Mouse (Mus musculus) cerebellum, adult (tissue): ENCODE results near the gene Selplg.

Experiments
- ATAC-seq: cut with Nextera tagmentation; 2 replicates; pipeline ENCODE4 v1.9.2; 2017; ENCODE audit warnings: mild to moderate bottlenecking, moderate library complexity, mixed read lengths; ENCODE audit not compliant: insufficient number of reproducible peaks, low FRiP score, low TSS enrichment

Gene Selplg

DNA sequence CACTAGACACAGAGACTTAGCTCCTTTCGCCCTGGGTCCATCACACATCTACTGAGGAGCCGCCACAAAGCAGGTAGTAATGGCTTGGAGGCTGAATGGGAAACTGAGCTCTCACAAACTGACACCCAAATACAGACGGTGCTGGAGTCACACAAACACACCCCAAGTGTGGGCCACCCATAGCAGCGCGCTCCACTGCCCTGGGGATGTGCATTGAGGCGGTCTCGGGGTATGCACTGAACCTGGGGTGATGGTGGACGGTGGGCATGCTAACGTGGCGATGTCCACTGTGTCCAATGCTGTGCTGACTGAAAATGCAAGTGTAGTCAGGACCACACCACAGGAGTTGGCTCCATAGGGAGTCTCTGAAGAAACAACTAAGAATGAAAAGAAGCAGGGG is 22.7 kb upstream of the Selplg start:
- no peak for ATAC-seq

GRCm38 (mm10) chr5:113854494-113854893 is 22.1 kb upstream of the Selplg start:
- ATAC-seq = peak; percentile 48; the same call in 1 of the 2 replicates

DNA sequence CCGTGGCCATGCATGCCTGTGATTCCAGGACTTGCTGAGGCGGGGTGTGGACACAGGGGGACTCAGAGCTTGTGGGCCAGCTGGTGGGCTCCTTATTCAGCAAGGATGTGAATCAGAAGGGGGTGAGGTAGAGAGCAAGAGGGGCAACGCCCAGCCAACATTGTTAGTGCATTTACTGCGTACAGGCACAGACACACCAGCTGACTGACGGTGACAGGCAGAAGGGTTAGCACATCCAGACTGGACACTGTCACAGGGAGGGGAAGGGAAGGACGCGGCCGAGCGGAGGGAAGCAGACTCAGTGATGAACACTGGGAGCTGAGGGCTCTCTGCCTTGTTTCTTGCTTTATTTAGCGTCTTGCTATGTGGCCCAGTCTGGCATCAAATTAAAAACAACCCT is 21.1 kb upstream of the Selplg start:
- no peak for ATAC-seq

DNA sequence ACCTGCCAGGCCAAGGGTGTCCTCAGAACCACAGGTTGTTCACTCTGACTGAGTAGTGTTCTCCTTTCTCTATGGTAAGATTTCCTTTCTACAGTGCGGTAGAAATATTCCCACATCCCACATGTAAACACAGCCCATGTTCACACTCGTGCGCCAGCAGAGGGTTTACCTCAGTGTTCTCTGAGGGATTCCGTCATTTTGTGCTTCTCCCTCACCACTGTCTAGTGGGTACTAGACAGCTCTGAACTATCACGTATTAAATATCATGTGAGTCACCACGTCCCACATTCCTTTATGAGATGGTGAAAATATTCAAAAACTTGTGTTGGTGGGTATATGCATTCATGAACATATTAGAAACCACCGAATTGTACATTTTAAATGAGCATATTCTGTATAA is 20.0 kb upstream of the Selplg start:
- ATAC-seq = no peak

DNA sequence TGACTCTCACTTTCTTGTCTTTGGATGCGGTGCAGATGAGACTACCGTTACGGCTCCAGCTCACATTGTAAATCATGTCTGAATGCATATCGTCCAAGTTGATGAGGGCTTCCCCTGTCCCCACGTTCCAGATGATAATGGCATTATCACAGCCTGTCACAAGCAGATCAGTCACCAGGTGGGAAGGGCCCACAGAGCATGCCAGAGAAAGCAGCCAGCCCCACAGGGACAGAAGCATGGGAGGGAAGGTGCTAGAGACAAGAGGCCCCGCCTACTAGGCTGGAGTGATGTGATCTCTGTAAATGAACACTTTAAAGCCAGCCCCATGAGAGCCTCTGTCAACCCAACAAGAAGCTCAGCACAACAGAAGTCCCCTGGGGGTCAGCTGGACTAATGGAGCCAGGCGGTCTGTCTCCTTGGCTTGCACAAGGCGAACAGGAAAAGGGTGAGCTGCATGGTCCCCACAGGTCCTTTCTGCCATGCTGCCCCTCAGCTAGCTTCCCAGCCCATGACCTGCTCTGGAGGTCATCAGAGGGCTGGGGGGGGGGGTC is 18.3 kb upstream of the Selplg start:
- ATAC-seq = no peak

GRCm38 (mm10) chr5:113847636-113848035 is 15.2 kb upstream of the Selplg start:
- no peak for ATAC-seq

- no peak for ATAC-seq
Measured at GRCm38 (mm10) chr5:113846656-113847055, 14.2 kb upstream of the Selplg start.

DNA sequence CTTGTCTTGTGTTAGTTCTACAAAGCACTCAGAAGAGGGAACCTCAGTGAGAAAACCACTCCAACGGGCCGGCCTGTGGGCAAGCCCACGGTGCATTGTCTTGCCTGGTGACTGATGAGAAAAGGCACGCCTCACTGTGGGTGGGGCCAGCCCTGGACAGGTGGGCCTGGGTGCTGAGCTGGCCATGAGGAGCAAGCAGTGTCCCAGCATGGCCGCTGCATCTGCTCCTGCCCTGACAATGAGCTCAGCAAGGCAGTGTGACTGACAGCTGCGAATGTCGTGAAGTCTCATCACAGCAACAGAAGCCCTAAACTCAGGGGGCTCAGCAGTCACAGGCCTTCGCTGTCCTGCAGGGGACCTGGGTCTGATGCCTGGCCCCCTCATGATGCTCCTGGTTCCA is 13.2 kb upstream of the Selplg start:
- no peak for ATAC-seq

DNA sequence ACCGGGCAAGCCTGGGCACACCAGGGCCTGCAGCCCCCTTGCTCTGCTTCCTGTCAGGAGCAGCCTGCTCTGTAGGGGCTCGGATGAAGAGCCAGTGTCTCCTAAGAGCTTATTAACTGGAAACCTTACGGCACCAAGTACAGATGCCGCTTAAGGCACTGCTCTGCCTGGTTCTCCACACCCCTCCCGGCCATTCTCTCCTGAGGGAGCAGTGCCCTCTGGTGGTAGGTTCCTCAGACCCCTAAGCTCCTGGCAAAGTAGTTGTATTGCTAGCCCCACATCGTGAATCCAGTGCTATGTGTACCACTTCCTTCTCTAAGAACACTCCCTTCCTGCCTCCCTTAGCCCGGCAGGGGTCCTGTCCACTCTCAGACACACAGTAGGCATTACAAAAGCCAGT is 12.3 kb upstream of the Selplg start:
- no peak for ATAC-seq

DNA sequence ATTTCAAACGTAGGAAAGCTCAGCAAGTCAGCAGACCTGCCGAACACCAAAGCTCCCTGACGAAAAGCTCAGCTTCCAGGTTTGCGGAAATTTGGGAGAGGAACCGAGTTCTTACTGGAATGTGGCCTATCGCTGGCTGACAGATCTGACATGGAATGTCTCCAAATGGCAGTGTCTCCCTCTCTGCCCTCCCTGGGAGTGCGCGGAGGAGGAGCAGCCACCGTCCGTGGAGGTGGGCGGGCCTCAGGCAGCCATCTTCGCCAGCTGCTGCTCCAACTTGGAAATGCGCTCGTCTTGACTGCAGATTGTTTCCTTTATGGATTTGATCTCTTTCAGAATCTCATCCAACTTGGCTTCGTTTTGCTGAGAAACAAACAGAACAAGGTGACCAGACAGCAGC is 11.7 kb upstream of the Selplg start:
- no peak for ATAC-seq

DNA sequence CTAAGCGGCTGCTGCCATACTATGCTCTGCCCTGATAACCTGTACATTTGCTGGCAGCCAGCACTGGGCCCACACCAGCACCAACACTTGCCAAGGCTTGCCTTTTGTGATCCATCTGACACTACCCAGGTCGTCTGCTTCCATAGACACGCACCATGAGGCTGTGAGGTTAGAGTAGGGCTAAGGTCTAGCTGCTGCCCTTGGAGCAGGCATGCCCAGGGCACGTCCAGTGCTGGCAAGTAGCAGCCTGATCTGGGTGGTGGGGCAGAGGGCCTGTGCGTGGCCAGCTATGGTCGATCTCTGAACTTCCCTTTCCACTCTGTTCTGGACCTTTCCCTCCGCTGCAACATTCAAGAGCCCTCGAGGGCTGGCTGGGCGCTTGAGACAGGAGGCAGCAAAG is 10.5 kb upstream of the Selplg start:
- ATAC-seq = no peak

- ATAC-seq = no peak
Measured at GRCm38 (mm10) chr5:113842244-113842643, 9.8 kb upstream of the Selplg start.

GRCm38 (mm10) chr5:113841243-113842225 is 9.1 kb upstream of the Selplg start:
- ATAC-seq = no peak

DNA sequence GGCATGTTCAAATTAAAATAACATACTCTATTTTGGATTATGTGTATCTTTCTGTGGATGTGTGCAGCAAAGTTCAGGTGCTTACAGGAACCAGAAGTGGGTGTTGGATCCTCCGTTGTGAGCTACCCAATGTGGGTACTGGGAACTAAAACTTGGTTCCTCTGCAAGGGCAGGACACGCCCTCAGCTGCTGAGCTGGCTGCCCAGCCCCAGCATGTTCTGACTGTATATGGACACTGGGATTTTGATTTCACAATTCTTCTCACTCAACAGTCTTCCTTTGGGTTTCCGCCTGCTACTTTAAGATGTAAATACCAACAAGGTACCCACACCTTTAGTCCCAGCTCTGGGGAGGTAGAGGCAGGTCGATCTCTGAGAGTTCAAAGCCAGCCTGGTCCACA is 8.0 kb upstream of the Selplg start:
- no peak for ATAC-seq

DNA sequence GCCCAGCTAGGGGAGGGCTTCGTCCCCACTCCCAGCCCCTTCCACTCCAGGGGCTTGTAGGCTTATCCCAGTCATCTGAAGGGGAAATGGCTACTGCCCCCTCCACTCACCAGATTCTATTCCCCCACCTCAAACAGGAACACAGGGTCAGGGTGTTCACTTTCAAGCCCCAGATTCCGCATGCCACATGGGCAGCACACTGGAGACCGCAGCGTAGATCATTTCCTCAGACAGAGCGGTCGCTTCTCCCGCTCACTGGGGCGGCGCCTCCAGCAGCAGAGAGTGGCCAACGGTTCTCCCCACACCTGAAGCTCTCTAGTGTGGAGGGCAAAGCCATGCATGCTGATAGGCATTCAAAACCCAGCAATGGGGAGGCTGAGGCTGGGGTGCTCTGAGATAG is 4.5 kb upstream of the Selplg start:
- ATAC-seq = no peak

DNA sequence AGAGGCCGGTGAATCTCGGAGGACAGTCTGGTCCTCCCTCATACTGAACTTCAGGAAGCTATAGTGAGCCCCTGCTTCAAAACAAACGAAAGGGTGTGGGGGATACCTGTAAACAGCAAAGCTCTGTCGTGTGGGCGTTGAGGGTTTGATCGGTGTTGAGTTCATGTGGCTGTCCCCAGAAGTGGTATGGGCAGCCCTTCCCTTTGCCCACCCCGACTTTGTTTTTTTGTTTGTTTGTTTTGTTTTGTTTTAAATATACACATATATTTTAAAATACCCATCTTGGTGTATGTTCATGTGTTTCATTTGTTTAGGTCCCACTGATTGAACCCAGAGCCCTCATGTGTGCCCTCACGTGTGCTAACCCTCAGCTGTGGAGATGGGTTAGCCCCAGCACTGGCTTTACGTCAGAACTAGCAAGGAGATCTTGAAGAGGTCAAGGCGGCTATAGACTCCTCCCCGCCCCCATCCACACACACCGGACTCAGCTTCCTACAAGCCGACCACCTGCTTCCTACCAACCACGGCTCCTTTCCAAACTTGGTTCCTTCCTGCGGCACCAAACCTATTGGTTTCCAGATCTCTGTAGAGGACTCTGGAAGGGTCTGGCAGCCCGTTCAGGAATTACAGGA is 988 bp upstream of the Selplg start:
- ATAC-seq = no peak

DNA sequence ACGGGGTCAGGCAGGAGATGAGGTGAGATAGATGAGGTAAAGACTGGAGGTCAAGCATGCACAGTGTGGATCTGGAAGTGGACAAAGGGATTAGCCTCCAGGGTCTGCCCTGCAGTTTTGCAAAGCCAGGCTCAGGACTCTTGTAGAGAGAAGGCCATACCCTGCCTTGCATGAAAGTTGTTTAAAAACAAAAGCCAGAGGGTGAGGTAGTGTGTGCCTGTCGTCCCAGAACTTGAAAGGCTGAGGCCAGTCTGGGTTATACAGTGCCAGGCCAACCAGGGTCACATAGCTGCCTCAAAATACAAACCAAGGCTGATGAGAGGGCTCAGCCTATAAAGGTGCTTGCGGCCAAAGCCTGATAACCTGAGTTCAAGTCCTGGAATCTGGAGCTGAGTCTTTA is 703 bp downstream of the Selplg start:
- ATAC-seq = no peak

GRCm38 (mm10) chr5:113830796-113831195 is 1.6 kb downstream of the Selplg start:
- ATAC-seq = no peak

DNA sequence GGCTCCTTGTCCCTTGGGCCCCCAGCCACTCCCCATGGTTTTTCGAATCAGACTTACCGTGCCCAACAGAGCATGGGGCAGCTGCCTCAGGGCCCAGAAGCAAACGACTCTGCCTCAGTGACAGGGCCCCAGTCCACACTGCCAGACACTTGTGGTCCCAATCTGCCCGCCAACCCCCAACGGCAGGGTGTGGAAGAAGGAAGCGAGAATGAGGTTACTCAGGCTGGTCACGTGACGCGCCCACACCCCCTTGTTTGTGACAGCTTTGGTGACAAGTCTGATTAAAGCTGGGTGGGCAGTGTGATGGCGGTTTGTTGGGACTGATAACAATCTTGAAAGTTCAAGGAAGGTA is 2.2 kb downstream of the Selplg start:
- ATAC-seq = no peak

DNA sequence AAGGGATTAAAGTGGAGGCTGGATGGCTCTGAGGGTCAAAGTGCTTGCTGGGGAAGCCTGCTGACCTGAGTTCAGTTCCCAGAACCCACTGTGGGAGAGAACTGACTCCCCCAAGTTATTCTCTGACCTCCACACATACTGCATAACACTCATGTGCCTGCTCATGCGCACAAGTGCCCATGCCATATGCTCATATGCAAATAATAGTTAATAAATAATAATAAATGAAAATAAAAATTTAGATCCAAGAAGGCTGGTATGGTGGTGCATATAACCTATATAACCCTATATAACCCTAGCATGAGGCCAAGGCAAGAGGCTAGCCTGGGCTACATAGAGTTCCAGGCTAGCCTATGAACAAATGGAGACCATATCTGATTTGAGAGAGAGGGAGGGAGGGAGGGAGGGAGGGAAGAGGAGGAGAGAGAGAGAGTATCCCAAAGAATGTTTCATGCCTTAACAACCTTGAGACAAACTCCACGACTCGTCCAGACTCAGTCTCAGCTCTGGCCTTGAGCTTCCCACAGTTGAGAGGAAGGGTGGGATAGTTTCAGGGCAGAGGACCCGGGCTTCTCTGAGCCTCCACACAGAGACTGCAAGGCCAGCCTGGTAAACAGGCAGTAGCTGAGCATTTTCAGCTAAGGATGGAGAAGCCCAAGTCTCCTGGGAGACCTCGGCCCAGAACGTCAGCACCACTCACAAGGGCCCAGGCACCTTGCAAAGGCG is 2.7 kb downstream of the Selplg start:
- ATAC-seq = no peak

DNA sequence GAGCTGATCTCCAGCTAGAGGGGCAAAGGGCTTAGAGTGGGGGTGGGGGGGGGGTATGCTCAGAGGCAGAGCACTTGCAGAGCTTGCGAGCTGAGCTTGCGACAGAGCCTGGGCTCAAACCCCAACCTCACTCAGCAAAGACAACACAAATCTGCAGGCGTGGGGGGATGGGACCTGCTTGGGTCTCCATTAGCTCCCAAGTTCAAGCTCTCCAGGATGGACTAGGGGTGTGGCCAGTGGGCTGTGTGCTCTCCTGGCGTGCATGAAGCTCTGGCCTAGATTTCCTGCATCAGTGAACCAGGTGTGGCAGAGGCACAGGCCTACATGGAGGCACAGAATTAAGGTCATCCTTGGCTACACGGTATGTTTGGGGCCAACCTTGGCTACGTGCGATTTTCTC is 4.0 kb downstream of the Selplg start:
- no peak for ATAC-seq
